Mouse (Mus musculus): ENCODE data around the gene Rgs9bp. TPM values are rescaled to one million over a fixed set of nuclear protein-coding genes. Genes with fewer than 3 reads are reported as not detected.

Rgs9bp gene
- polyA plus RNA-seq, 1 experiment, result 0.03 TPM

DNA sequence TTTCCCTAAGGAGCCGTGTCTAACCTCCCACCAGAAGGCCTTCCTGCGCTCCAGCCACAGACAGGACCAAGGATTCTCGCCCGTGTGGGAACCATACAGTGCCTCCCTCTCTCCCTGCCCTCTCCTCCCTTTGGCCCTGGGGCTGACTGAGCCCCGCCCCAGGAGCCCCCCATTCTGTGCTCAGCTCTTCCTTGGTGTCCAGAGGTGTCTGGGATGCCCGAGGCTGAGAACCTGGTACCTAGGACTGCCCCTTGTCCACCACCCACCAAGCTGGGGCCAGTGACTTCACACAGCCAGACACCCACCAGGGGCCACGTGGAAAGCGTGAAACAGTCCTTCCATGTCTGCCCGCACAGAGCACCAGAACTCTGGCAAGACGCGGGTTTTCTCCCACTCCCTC, 22.3 kb downstream of the Rgs9bp start:
- Histone ChIP-seq H3K36me3 (replicated peaks; ENCODE audit: low read length) (no peaks in the 10 kb centered on the region), H3K4me1 (peaks cover 30% of the 10 kb centered on the region), H3K27me3 (replicated peaks) (peaks cover 44% of the 10 kb centered on the region), H3K4me3 (replicated peaks) (no peak overlapping the region), H3K9me3 (no peaks in the 10 kb centered on the region)
- TF ChIP-seq FLI1 (IDR thresholded peaks at IDR 0.05; ENCODE audit: low read length) (no peak), GATA1 (IDR thresholded peaks at IDR 0.05; ENCODE audit: borderline replicate concordance, low read length) (no peak)

DNA sequence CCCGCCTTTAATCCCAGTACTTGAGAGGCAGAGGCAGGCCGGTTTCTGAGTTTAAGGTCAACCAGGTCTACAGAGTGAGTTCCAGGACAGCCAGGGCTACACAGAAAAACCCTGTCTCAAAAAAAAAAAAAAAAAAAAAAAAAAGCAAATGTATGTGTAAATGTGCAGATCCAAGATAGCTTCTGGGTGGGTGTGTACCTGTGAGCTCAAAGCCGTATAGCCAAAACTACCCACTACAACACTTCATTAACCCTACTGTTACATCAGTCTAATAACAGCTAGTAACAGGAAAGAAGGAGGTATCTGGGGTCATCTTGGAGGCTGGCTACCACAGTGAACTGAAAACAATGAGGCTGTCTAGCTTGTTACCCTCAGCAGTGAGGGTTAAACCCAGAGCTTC, 25.5 kb downstream of the Rgs9bp start:
- H3K4me1 ChIP-seq, result peaks cover 56% of the 10 kb centered on the region
- peaks cover 44% of the 10 kb centered on the region for H3K27me3 ChIP-seq (replicated peaks)
- no peaks in the 10 kb centered on the region for H3K9me3 ChIP-seq
- no peak overlapping the region for H3K4me3 ChIP-seq (replicated peaks)
- TF ChIP-seq FLI1 (IDR thresholded peaks at IDR 0.05; ENCODE audit: low read length) (no peak), GATA1 (IDR thresholded peaks at IDR 0.05; ENCODE audit: borderline replicate concordance, low read length) (no peak)
- H3K36me3 ChIP-seq (replicated peaks; ENCODE audit: low read length), result no peaks in the 10 kb centered on the region

DNA sequence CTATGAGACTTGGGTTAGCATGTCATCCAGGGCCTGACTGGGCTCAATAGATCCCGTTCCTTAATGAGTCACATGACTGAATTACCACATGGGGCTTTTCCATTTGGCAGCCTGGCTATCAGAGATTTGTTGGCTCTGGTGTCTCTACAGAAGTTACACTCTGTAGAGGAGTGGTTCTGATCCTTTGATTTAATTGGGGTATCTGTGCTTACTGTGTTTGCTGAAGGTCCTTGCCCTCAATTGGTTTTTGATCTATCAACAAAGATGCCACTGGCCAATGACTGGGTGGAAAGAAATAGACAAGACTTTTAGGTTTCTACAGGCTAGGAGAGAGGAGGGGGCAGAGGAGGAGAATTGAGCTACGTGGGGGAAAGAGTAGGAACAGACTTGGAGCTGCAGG, 26.7 kb downstream of the Rgs9bp start:
- no peaks in the 10 kb centered on the region for H3K36me3 ChIP-seq (replicated peaks; ENCODE audit: low read length)
- H3K4me3 ChIP-seq (replicated peaks), result no peak overlapping the region
- H3K4me1 ChIP-seq, result peaks cover 62% of the 10 kb centered on the region
- no peaks in the 10 kb centered on the region for H3K9me3 ChIP-seq
- H3K27me3 ChIP-seq (replicated peaks), result peaks cover 40% of the 10 kb centered on the region
- TF ChIP-seq FLI1 (IDR thresholded peaks at IDR 0.05; ENCODE audit: low read length) (no peak), GATA1 (IDR thresholded peaks at IDR 0.05; ENCODE audit: borderline replicate concordance, low read length) (no peak)

DNA sequence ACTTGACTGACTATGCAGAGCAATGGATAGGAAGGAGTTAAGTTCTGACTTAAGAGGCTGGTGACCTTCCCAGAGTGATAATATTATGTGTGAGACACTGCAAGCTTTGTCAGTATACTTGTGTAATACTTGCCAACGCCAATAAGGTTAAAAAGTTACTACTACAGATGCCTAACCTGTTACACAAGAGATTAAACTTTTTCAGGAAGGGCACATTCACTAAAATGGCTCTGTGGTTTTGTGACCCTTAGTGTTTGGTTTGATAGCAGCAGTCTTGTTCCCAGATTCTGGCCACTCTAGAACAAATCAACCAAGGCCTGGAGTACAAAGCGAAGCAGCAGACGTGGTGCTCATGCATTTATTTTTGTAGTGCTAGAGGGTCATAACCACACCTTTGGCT, 27.8 kb downstream of the Rgs9bp start:
- Histone ChIP-seq H3K9me3 (no peaks in the 10 kb centered on the region), H3K4me3 (replicated peaks) (no peak overlapping the region), H3K27me3 (replicated peaks) (peaks cover 33% of the 10 kb centered on the region), H3K36me3 (replicated peaks; ENCODE audit: low read length) (peaks cover 4% of the 10 kb centered on the region), H3K4me1 (peaks cover 57% of the 10 kb centered on the region)
- TF ChIP-seq GATA1 (IDR thresholded peaks at IDR 0.05; ENCODE audit: borderline replicate concordance, low read length) (no peak), FLI1 (IDR thresholded peaks at IDR 0.05; ENCODE audit: low read length) (no peak)

DNA sequence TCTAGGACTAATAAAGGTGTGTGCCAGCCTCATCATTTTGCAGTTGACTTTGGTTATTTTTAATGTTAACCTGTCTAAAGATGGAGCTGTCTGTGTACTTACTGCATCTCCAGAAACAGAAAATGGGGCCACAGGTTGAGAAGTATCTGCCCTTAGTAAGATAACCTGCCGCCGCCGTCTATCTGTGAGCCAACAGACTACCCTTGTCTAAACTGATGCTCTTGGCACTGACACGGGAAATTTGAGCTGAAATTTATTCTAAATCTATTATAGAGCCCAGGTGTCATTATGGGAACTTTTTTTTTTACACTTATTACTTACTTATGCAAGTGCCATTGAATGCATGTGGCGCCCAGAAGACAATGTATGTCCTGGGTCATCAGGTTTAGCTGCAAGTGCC, 28.5 kb downstream of the Rgs9bp start:
- Histone ChIP-seq H3K36me3 (replicated peaks; ENCODE audit: low read length) (peaks cover 7% of the 10 kb centered on the region), H3K4me1 (peaks cover 57% of the 10 kb centered on the region), H3K27me3 (replicated peaks) (peaks cover 28% of the 10 kb centered on the region), H3K9me3 (no peaks in the 10 kb centered on the region), H3K4me3 (replicated peaks) (no peak overlapping the region)
- TF ChIP-seq GATA1 (IDR thresholded peaks at IDR 0.05; ENCODE audit: borderline replicate concordance, low read length), result no peak
- no peak for TF ChIP-seq FLI1 (IDR thresholded peaks at IDR 0.05; ENCODE audit: low read length)

GRCm38 (mm10) chr7:35556205-35556603, 29.2 kb downstream of the Rgs9bp start, which contains the start of gene Nudt19:
Gene Nudt19, minus strand, starts transcription at chr7:35556304.
- H3K27me3 ChIP-seq (replicated peaks), result peaks cover 23% of the 10 kb centered on the region
- H3K4me1 ChIP-seq, result peaks cover 57% of the 10 kb centered on the region

DNA sequence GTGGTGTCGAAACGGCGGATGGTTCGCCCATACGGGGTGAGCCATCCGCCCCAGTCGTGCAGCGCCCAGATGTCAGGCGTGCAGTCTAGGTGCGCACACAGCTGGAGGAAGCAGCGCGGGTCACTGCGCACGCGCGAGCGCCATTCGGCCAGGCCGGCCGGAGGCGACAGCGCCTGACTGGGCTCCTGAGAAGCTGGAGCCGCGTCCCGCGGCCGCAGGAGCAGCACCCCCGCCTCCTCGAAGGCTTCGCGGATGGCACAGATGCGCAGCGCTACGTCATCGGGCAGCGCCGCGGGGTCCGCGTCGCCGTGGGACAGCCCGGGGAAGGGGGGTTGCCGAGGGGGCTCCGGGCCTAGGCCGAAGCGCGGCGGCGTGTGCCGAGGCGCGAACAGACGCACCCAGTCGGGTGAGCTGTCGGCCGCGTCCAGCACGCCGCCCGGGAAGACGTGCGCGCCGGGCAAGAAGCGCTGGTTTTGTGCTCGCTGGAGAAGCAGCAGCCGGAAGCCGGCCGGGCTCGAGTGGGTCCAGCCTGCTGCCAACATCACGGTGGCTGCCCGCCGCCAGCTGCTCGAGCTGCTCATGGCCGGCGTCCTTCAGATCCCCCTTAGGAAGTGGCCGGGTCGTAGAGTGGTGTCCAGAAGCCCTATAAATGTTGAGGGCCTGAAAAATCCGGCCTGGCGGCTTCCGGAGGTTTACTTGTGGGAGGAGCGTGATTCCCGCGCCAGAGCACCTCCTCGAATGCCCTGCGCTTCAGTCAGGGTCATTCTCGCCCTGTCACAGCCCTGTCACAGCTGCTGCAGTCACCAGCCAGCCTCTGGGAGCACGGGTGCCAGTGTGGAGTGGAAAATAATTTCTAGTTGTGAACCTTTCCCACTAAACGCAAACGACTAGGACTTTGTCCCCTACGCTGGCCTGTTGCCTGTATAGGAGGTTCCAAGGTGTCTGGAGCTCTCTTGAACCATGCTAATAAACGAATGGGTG, 29.9 kb downstream of the Rgs9bp start:
- TF ChIP-seq GATA1 (IDR thresholded peaks at IDR 0.05; ENCODE audit: borderline replicate concordance, low read length) (no peak), FLI1 (IDR thresholded peaks at IDR 0.05; ENCODE audit: low read length) (no peak)
- H3K4me3 ChIP-seq (replicated peaks), result peak overlapping the region; percentile 95
- no peaks in the 10 kb centered on the region for H3K9me3 ChIP-seq
- H3K4me1 ChIP-seq, result peaks cover 50% of the 10 kb centered on the region
- H3K27me3 ChIP-seq (replicated peaks), result peaks cover 17% of the 10 kb centered on the region
- H3K36me3 ChIP-seq (replicated peaks; ENCODE audit: low read length), result peaks cover 20% of the 10 kb centered on the region

More at GRCm38 (mm10) chr7:35556205-35556603, 29.2 kb downstream of the Rgs9bp start, which contains the start of gene Nudt19:
- Histone ChIP-seq H3K36me3 (replicated peaks; ENCODE audit: low read length) (peaks cover 13% of the 10 kb centered on the region), H3K4me3 (replicated peaks) (peak within 1 kb of the TSS; percentile 95), H3K9me3 (no peaks in the 10 kb centered on the region)
- TF ChIP-seq GATA1 (IDR thresholded peaks at IDR 0.05; ENCODE audit: borderline replicate concordance, low read length) (no peak), FLI1 (IDR thresholded peaks at IDR 0.05; ENCODE audit: low read length) (no peak)

DNA sequence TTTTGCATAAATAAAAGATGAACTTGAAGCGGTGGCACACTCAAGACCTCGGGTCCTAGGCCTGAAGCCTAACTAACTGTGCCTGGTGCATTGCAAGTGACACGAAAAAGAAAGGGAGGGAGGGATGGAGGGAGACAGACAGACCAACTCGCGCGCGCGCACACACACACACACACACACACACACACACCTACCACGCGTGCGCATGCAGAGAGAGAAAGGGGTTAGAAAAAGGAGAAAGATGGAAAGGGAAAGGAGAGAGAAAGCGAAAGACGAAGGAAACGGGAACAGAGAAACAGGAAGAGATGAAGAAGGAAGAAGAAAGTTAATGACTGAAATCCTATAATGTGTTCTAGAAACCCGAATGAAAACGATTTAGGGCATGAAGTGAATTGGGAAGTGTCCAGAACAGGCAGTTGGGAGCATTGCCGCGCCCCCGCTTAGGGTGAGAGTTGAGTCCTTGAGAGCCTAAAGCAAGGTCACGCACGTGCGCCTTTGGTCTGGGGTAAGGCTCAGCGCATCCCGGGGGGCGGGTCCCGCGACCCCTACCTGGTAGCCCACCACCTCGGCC, 30.7 kb downstream of the Rgs9bp start:
- Histone ChIP-seq H3K9me3 (no peaks in the 10 kb centered on the region), H3K27me3 (replicated peaks) (peaks cover 12% of the 10 kb centered on the region), H3K36me3 (replicated peaks; ENCODE audit: low read length) (peaks cover 29% of the 10 kb centered on the region), H3K4me3 (replicated peaks) (peak overlapping the region; percentile 95), H3K4me1 (peaks cover 42% of the 10 kb centered on the region)
- no peak for TF ChIP-seq FLI1 (IDR thresholded peaks at IDR 0.05; ENCODE audit: low read length)
- no peak for TF ChIP-seq GATA1 (IDR thresholded peaks at IDR 0.05; ENCODE audit: borderline replicate concordance, low read length)

DNA sequence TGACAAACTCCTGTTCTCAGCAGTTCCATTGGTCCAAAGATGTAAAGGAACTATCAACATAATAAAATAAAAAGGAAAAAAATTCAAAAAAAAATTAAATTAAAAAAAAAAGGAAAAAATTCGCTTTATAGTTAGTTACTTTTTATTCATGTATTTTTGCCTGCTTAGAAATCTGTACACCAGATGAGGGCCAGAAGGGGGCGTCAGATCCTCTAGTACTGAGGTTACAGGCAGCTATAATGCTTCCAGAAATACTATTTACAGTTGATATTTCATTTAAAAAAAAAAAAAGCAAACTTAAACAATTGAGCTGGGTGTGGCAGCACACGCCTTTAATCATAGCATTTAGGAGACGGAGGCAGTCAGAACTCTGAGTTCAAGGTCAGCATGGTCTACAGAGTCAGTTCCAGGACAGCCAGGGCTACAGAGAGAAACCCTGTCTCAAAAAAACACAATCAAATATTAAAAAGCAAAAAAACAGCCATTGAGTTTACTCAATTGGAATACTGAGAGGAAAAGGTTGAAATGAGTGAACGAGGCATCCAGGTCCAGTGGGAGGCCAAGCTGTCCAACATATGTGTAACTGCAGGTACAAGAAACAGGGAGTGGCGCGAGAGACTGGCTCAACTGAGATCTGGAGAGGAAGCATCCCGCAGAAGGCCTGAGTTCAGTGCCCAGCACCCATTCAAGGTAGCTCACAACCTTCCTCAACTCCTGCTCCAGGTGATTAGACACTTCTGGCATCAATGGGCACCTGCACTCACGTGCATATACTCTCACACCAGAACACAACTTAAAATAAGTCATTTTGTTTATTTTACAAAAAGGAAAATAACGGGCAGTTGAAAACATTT, 31.4 kb downstream of the Rgs9bp start:
- Histone ChIP-seq H3K36me3 (replicated peaks; ENCODE audit: low read length) (peaks cover 36% of the 10 kb centered on the region), H3K27me3 (replicated peaks) (peaks cover 8% of the 10 kb centered on the region), H3K9me3 (no peaks in the 10 kb centered on the region), H3K4me3 (replicated peaks) (peak overlapping the region; percentile 95), H3K4me1 (peaks cover 41% of the 10 kb centered on the region)
- no peak for TF ChIP-seq GATA1 (IDR thresholded peaks at IDR 0.05; ENCODE audit: borderline replicate concordance, low read length)
